Mouse (Mus musculus) urinary bladder, postnatal 25 days (tissue): ENCODE measurements around the gene D630039A03Rik.
A peak's percentile ranks its signal among the peaks of the same experiment; 100 is the strongest.
"Not testable (repeated sequence)": the region's sequence is repeated elsewhere in the genome, so short reads cannot be mapped to it uniquely, and the experiment has no call there.

Experiments
- DNase-seq: peaks from one replicate; pipeline ENCODE4 v3.0.0; 2022; ENCODE audit warnings: low spot score

The D630039A03Rik gene

DNA sequence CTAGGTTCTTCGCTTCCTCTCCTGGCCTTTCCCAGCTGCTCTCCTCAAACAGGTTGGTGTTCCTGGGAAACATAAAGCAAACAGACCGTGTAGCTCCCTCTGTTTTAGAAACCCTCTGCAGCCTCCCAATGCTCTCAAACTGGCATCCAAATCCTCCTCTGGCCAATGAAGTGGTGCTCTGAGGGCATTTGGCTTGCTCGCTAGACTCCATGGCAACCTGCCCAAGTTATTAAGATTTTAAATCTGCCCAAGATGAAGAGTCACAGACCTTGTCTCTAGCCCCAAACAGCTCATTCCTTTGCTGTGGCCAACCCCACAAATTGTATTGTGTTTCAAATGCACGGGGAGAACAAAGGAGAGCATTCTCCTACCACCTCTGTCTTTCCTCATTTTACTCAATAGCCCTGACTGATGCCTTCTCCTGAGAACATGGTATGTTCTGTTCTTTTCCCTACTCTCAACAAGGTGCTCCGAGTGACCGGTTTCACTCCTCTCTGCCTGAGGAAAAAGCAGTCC lies 8.5 kb upstream of the D630039A03Rik start:
- DNase-seq, result no peak

DNA sequence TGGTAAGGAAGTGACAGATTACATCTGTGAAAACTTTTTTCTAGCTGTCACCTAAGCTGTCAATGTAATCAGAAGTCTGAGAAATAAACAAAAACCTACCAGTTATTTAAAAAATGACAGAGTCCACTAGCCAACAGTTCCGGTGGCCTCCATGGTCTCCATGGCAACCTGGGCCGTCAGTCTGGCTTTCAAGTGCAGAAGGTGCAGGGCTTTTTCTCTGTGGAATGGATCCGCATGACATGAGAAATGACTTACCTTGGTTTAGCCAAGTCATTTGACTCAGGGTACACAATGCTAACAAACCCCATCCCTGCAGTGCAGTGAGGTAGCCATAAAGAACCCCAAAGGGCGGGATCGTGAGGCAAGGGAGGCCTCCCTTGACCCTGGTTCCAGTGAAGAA lies 6.1 kb upstream of the D630039A03Rik start:
- no peak for DNase-seq

DNA sequence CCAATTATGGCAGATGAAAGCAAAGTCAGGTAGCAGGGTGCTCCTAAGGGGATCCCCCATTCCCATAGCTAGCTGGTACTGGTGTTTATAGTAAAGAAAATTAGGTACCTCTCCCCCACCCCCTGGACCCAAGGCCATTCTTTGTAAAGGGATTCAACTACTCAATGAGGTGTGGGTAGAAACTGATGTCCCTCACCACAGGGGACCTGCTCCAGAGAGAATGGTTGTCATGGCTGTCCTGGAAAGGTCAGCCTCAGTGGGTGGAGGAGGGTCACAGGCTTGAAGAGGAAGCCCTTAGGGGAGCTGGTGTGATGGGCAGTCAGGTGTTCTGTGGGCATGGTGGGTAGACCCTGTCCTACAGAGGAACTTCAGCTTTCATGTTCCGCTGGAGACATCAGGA lies 4.4 kb upstream of the D630039A03Rik start:
- DNase-seq, result no peak

GRCm38 (mm10) chr4:57919494-57920423 lies 3.7 kb upstream of the D630039A03Rik start:
- DNase-seq, result no peak

DNA sequence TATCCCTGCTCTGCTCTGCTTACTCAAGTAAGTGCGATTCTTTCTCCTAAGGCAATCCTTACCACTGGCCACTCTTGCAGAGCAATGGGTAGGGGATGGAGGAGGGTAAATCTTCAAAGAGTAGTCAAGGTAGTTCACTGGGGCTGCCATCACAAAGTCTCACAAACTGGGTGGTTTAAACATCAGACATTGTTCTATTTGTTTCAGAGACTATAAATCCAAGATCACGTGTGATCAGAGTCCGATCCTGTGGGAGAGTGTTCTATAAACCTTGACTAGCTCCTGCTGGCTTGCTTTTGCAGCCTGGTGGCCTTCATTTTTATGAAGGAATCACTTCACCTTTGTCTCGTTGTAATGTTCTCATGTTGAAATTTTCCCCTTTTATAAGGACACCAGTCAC lies 614 bp upstream of the D630039A03Rik start:
- no peak for DNase-seq

DNA sequence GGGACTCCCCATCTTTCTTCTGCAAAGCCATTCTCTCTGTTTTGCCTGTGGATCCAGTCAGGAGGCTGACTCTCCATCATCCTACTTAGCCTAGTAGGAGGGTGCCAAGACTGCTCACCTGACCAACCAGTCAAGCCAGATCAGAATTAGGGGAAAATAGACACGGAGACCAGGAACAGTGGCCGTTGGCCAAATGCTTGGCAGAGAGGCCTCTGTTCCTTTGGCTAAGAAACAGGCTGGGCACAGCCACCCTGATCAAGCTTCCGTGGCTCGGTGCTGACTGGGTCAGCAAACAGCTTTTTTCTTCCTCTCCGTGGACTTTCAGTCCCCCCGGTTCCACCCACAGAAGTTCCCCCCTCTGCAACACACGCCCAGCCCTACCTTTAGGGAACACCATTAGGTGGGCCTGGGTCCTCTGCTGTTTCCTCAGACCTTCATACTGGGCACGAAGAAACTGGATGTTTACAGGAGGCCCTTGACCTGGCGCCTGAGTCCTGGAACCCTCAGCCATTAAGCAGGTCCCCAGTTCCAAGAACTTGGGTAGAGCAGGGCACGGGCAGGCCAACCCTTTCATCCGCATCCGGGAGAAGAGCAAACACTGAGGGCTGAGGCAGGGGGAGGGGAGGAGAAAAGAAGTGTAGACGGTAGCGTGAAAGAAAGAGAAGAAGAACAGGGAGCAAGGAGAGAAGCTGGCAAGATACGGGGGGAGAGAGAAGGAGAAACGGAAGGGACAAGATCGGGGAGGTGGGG lies 706 bp downstream of the D630039A03Rik start:
- DNase-seq, result no peak

DNA sequence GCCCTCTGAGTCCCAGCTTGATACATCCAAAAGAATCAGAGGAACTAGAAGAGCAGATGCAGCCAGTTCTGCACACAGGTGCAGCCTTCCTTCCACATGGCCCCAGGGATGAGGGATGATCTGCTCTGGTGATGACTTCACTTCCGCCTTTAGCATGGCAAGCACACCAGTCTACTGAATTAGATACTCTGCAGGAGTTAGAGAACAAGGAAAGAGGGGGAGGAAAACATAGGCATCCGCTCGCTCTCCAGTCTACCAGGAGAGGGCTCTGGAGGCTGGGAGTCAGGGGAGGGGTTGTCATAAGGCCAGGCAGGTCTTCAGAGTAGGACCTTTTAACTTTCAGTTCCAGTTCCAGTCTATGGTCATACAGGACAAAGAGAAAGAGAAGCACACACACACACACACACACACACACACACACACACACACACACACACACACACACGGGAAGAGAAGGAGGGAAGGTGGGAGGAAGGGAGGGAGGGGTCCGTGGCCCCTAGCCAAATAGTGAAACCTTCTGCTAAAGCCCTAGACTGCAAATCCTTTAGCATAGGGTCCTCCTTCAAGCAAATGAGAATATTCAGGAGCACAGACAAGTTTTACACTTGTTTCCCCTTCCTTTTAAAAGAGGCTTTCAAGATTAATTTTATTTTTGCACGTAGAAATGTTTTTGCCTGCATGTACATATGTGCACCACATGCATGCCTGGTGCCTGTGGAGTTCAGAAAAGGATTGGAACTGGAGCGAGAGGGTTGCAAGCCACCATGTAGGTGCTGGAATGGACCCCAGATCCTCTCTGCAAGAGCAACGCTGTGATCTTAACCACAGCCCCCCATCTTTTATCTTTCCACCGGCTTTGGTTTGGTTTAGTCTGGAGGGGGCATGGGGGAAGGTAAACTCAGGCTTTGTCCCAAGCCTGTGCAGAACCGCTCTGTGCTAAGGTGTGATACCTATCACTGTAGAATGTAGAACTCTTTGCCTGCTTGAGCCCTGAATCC lies 1.6 kb downstream of the D630039A03Rik start:
- no peak for DNase-seq

GRCm38 (mm10) chr4:57913021-57913420 lies 3.1 kb downstream of the D630039A03Rik start:
- DNase-seq, result no peak

- DNase-seq, result no peak
Observed at GRCm38 (mm10) chr4:57908860-57909259, 7.2 kb downstream of the D630039A03Rik start.

DNA sequence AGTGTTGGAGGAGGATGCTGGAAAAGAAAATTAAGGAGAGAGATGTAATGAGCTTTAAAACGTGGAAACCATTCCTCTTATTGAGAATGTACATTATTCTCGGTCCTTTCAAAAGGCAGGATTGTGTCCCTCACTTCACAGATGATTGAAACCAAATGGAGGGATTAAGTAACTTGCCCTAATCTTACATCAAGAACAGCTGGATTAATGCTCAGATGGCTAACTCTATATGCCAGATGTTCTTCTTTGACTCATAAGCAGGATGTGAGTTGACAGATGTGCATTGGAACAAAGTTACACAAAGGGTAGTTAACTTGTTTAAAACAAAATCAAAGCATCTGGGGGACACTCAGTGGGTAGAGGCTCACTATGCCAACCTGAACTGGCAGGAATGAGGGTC lies 9.4 kb downstream of the D630039A03Rik start:
- no peak for DNase-seq

GRCm38 (mm10) chr4:57904638-57905037 lies 11.5 kb downstream of the D630039A03Rik start:
- DNase-seq, result peak; percentile 22

DNA sequence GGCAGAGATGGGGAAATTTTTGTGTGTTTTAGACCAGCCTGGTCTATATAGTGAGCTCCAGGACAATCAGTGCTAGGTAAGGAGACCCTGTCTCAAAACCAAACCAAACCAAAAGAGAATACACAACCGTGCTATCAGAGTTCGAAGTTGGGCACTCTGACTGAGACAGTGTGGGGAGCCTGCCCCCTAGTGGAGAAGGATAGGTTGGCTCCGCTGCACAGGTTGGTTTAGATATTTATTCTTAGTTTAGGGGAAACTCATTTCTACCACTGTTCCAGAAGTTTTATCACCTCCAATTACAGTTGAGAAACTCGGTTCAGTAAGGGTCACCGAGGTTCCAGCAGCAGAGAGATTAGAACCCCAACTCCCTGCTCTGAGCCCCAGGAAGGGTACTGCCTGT lies 11.9 kb downstream of the D630039A03Rik start:
- DNase-seq, result peak; percentile 69

DNA sequence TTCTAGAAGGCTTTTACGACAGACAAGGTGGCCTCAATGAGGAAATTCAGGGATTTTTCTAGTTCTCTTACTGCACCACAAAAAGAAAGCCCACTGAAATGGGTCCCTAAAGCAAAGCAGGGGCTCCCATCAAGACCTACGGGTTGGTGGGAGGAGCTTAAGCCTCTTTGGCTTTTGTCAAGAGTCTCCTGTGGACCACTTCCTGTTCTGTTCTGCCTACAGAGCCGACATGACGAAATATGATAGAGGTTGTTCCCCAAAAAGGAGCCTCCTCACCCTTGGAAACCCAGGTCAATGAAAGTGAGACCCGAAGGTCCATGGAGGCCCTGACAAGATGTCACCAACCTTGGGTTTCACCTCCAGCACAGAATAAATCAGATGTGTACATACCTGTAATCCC lies 13.5 kb downstream of the D630039A03Rik start:
- DNase-seq, result no peak

- peak; percentile 44 for DNase-seq
Observed at GRCm38 (mm10) chr4:57901210-57901609, 14.9 kb downstream of the D630039A03Rik start.

DNA sequence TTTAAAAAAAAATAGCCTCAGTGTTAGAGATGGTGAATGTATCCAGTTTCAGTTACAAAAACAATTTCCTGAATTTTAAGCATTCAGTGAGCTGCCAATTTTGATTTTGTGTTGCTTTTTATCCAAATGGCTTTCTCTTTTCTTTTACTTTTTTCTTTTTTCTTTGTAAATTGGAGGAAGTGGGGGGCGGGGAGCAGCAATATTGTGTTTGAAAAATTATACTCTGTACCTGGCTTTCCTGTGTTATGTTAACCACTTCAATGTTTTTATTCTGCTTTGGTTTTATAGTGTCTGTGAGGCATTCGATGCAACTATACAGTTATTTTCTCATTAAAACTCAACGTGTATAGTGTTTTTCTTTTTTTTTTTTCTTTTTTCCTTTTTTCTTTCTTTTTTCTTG lies 19.5 kb downstream of the D630039A03Rik start:
- no peak for DNase-seq

- DNase-seq, result no peak
Observed at GRCm38 (mm10) chr4:57895902-57896301, 20.2 kb downstream of the D630039A03Rik start.

- DNase-seq, result no peak
Observed at GRCm38 (mm10) chr4:57895140-57895539, 21.0 kb downstream of the D630039A03Rik start.

GRCm38 (mm10) chr4:57892001-57892586 lies 24.0 kb downstream of the D630039A03Rik start:
- no peak for DNase-seq

DNA sequence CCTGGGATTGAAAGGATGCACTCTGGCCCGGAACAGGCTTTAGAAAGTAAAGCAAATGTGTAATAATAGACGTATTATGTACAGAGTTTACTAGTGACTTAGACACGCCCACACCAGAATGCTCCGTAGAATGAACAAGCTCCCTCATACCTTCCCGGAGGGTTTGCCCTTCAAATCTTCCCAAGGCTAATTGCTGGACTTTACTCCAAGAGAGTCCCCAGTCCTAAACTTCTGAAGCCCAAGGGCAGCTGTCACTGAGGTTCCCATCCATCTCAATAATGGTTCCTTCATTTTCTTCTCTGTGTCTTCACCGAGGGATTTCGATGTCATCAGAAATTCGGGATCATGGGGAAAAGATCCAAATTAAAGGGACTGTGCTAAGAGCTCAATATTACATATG lies 26.3 kb downstream of the D630039A03Rik start:
- DNase-seq, result no peak

GRCm38 (mm10) chr4:57888978-57889377 lies 27.1 kb downstream of the D630039A03Rik start:
- not testable (repeated sequence) for DNase-seq

GRCm38 (mm10) chr4:57888246-57888645 lies 27.9 kb downstream of the D630039A03Rik start:
- DNase-seq, result no peak
